Comparison of ENCODE assay signal across 7 mouse cellular contexts in genomic region chrX:7679405-7680056, GRCm38 (mm10). TPM values are rescaled to one million over a fixed set of nuclear protein-coding genes. Genes with fewer than 3 reads are reported as not detected.
DNase-seq lines count a peak whose midpoint lies in the region; ATAC-seq and TF ChIP-seq lines count a peak whose summit lies in the region.

No protein-coding gene starts in this region.

- TF ChIP-seq CTCF in intestine, postnatal 0 days (IDR thresholded peaks at IDR 0.05; ENCODE audit: low read depth) = peak; percentile 85

- H3K4me2 ChIP-seq in intestine, postnatal 0 days (replicated peaks; ENCODE audit: low read depth) = peak overlapping the region; percentile 62
- peak overlapping the region; percentile 42 for H3K4me2 ChIP-seq in midbrain, embryonic 11.5 days

- no peaks in the 10 kb centered on the region for H3K36me3 ChIP-seq in embryonic facial prominence, embryonic 10.5 days (replicated peaks)
- no peaks in the 10 kb centered on the region for H3K36me3 ChIP-seq in intestine, postnatal 0 days (ENCODE audit: control insufficient read depth, insufficient read depth)
- H3K36me3 ChIP-seq in midbrain, embryonic 11.5 days (ENCODE audit: control insufficient read depth, insufficient read depth, low read length) = no peaks in the 10 kb centered on the region

- DNase-seq in adrenal gland, postnatal 14 days = peak; percentile 94
- peak; percentile 93 for DNase-seq in embryonic facial prominence, embryonic 10.5 days (ENCODE audit: low spot score)
- peak; percentile 89 for DNase-seq in left cerebral cortex, postnatal 4 days
- peak; percentile 100 for DNase-seq in midbrain, embryonic 11.5 days (ENCODE audit: low spot score, missing footprints)
- DNase-seq in right cerebral cortex, postnatal 4 days = peak; percentile 86

- H3K4me3 ChIP-seq in embryonic facial prominence, embryonic 10.5 days = peak overlapping the region; percentile 50
- H3K4me3 ChIP-seq in intestine, postnatal 0 days (ENCODE audit: low read depth, low read length) = peak overlapping the region; percentile 18
- peak overlapping the region; percentile 14 for H3K4me3 ChIP-seq in midbrain, embryonic 11.5 days (ENCODE audit: low read depth, low read length)

- H3K9ac ChIP-seq in intestine, postnatal 0 days (ENCODE audit: low read depth, low read length) = no peak overlapping the region
- H3K9ac ChIP-seq in midbrain, embryonic 11.5 days (ENCODE audit: low read length) = 0 out of 2 replicates have a peak overlapping the region, but pooled peaks have one; percentile 30

- intact Hi-C loops in left cerebral cortex, postnatal 4 days (cut with DNase I) = no loop called here

- no peak overlapping the region for H3K27ac ChIP-seq in embryonic facial prominence, embryonic 10.5 days (replicated peaks)
- no peak overlapping the region for H3K27ac ChIP-seq in intestine, postnatal 0 days (ENCODE audit: low read depth, low read length)
- H3K27ac ChIP-seq in midbrain, embryonic 11.5 days (ENCODE audit: low read depth, low read length) = no peak overlapping the region

- 0 out of 2 replicates have a peak, but pooled peaks cover 3% of the 10 kb centered on the region for H3K4me1 ChIP-seq in embryonic facial prominence, embryonic 10.5 days
- H3K4me1 ChIP-seq in intestine, postnatal 0 days (replicated peaks; ENCODE audit: control insufficient read depth, insufficient read depth, low read length) = no peaks in the 10 kb centered on the region
- no peaks in the 10 kb centered on the region for H3K4me1 ChIP-seq in midbrain, embryonic 11.5 days (ENCODE audit: control insufficient read depth, insufficient read depth, low read length)

- peak; percentile 99 for ATAC-seq in granulocyte monocyte progenitor cell, adult 5-6 weeks (replicated peaks; ENCODE audit: poor library complexity, severe bottlenecking)
- ATAC-seq in intestine, postnatal 0 days = peak; percentile 92
- ATAC-seq in midbrain, embryonic 11.5 days (ENCODE audit: low FRiP score) = peak; percentile 93

- peaks cover 17% of the 10 kb centered on the region; the same call in 1 of the 2 replicates for H3K27me3 ChIP-seq in embryonic facial prominence, embryonic 10.5 days (replicated peaks; ENCODE audit: low read depth, poor library complexity, severe bottlenecking)
- no peaks in the 10 kb centered on the region for H3K27me3 ChIP-seq in intestine, postnatal 0 days (replicated peaks; ENCODE audit: control insufficient read depth, insufficient read depth, low read length)
- H3K27me3 ChIP-seq in midbrain, embryonic 11.5 days (ENCODE audit: control insufficient read depth, insufficient read depth, low read length) = no peaks in the 10 kb centered on the region

- whole genome bisulfite sequencing in embryonic facial prominence, embryonic 10.5 days = 20% methylated on average over 27 of the region's 27 CpGs
- WGBS in intestine, postnatal 0 days = 19% methylated on average over 27 of the region's 27 CpGs
- WGBS in midbrain, embryonic 11.5 days = 15% methylated on average over 27 of the region's 27 CpGs

- no peaks in the 10 kb centered on the region; the same call in 1 of the 2 replicates for H3K9me3 ChIP-seq in embryonic facial prominence, embryonic 10.5 days
- no peaks in the 10 kb centered on the region for H3K9me3 ChIP-seq in intestine, postnatal 0 days (ENCODE audit: control insufficient read depth)
- no peaks in the 10 kb centered on the region for H3K9me3 ChIP-seq in midbrain, embryonic 11.5 days (ENCODE audit: control insufficient read depth, low read length)

RNA-seq across cellular contexts. Expression of gene Magix, which starts 1.5 kb away (rescaled TPM):
- 4.2 and 5.1 TPM in 2 replicates for total RNA-seq in adrenal gland, postnatal 14 days (2021)
- polyA plus RNA-seq in embryonic facial prominence, embryonic 10.5 days (2016; fragmentation: Nextera tagmentation; extraction: Ambion mirVana) = 0.09 TPM in 1 of 2 replicates, not detected in the other
- total RNA-seq in granulocyte monocyte progenitor cell, adult 5-6 weeks (2014; fragmentation: Nextera tagmentation) = not detected in 2 replicates
- 0.17 TPM in 1 of 2 replicates, not detected in the other for total RNA-seq in granulocyte monocyte progenitor cell, adult 5-6 weeks (2017)
- polyA plus RNA-seq in intestine, postnatal 0 days (2015; fragmentation: Nextera tagmentation; extraction: Ambion mirVana) = 1.4 and 1.6 TPM in 2 replicates
- under 1 TPM; 0.22 to 0.38 TPM for total RNA-seq in left cerebral cortex, postnatal 4 days (2021)
- polyA plus RNA-seq in midbrain, embryonic 11.5 days (2014; fragmentation: Nextera tagmentation; extraction: Ambion mirVana) = not detected in 2 replicates

RNA-seq across cellular contexts. Expression of gene Plp2, which starts 8.3 kb away (rescaled TPM):
- 75.2 and 76.6 TPM in 2 replicates for total RNA-seq in adrenal gland, postnatal 14 days (2021)
- polyA plus RNA-seq in embryonic facial prominence, embryonic 10.5 days (2016; fragmentation: Nextera tagmentation; extraction: Ambion mirVana) = 49.7 TPM in 2 replicates
- 51.4 and 73.9 TPM in 2 replicates for total RNA-seq in granulocyte monocyte progenitor cell, adult 5-6 weeks (2014; fragmentation: Nextera tagmentation)
- total RNA-seq in granulocyte monocyte progenitor cell, adult 5-6 weeks (2017) = 16.0 and 20.9 TPM in 2 replicates
- polyA plus RNA-seq in intestine, postnatal 0 days (2015; fragmentation: Nextera tagmentation; extraction: Ambion mirVana) = 113 and 124 TPM in 2 replicates
- total RNA-seq in left cerebral cortex, postnatal 4 days (2021) = 10 to 100 TPM; 19.3 to 26.5 TPM
- 36.3 and 36.9 TPM in 2 replicates for polyA plus RNA-seq in midbrain, embryonic 11.5 days (2014; fragmentation: Nextera tagmentation; extraction: Ambion mirVana)

RNA-seq across cellular contexts. Expression of gene Gpkow, which starts 17.4 kb away (rescaled TPM):
- total RNA-seq in adrenal gland, postnatal 14 days (2021) = 45.4 and 47.9 TPM in 2 replicates
- polyA plus RNA-seq in embryonic facial prominence, embryonic 10.5 days (2016; fragmentation: Nextera tagmentation; extraction: Ambion mirVana) = 40.2 and 40.3 TPM in 2 replicates
- 18.9 and 21.2 TPM in 2 replicates for total RNA-seq in granulocyte monocyte progenitor cell, adult 5-6 weeks (2014; fragmentation: Nextera tagmentation)
- 30.4 and 32.7 TPM in 2 replicates for total RNA-seq in granulocyte monocyte progenitor cell, adult 5-6 weeks (2017)
- 13.8 and 14.6 TPM in 2 replicates for polyA plus RNA-seq in intestine, postnatal 0 days (2015; fragmentation: Nextera tagmentation; extraction: Ambion mirVana)
- 10 to 100 TPM; 39.0 to 42.0 TPM for total RNA-seq in left cerebral cortex, postnatal 4 days (2021)
- 42.8 and 44.4 TPM in 2 replicates for polyA plus RNA-seq in midbrain, embryonic 11.5 days (2014; fragmentation: Nextera tagmentation; extraction: Ambion mirVana)

RNA-seq across cellular contexts. Expression of gene Prickle3, which starts 22.5 kb away (rescaled TPM):
- total RNA-seq in adrenal gland, postnatal 14 days (2021) = 16.0 and 19.8 TPM in 2 replicates
- polyA plus RNA-seq in embryonic facial prominence, embryonic 10.5 days (2016; fragmentation: Nextera tagmentation; extraction: Ambion mirVana) = 4.1 and 4.2 TPM in 2 replicates
- total RNA-seq in granulocyte monocyte progenitor cell, adult 5-6 weeks (2014; fragmentation: Nextera tagmentation) = 8.4 and 12.5 TPM in 2 replicates
- 2.6 and 2.7 TPM in 2 replicates for total RNA-seq in granulocyte monocyte progenitor cell, adult 5-6 weeks (2017)
- polyA plus RNA-seq in intestine, postnatal 0 days (2015; fragmentation: Nextera tagmentation; extraction: Ambion mirVana) = 3.4 and 4.3 TPM in 2 replicates
- total RNA-seq in left cerebral cortex, postnatal 4 days (2021) = 1 to 10 TPM; 1.4 to 1.9 TPM
- polyA plus RNA-seq in midbrain, embryonic 11.5 days (2014; fragmentation: Nextera tagmentation; extraction: Ambion mirVana) = 1.1 and 2.2 TPM in 2 replicates

RNA-seq across cellular contexts. Expression of gene Wdr45, which starts 34.6 kb away (rescaled TPM):
- total RNA-seq in adrenal gland, postnatal 14 days (2021) = 51.1 and 57.3 TPM in 2 replicates
- polyA plus RNA-seq in embryonic facial prominence, embryonic 10.5 days (2016; fragmentation: Nextera tagmentation; extraction: Ambion mirVana) = 22.5 and 23.8 TPM in 2 replicates
- 24.1 and 31.2 TPM in 2 replicates for total RNA-seq in granulocyte monocyte progenitor cell, adult 5-6 weeks (2014; fragmentation: Nextera tagmentation)
- 22.5 and 27.6 TPM in 2 replicates for total RNA-seq in granulocyte monocyte progenitor cell, adult 5-6 weeks (2017)
- 19.3 and 19.5 TPM in 2 replicates for polyA plus RNA-seq in intestine, postnatal 0 days (2015; fragmentation: Nextera tagmentation; extraction: Ambion mirVana)
- 10 to 100 TPM; 32.0 to 34.9 TPM for total RNA-seq in left cerebral cortex, postnatal 4 days (2021)
- 12.8 and 14.1 TPM in 2 replicates for polyA plus RNA-seq in midbrain, embryonic 11.5 days (2014; fragmentation: Nextera tagmentation; extraction: Ambion mirVana)
